Mouse (Mus musculus) 416B (cell line): ENCODE data around the gene Olfr173.

ENCODE experiments used
- DNase-seq: peaks from one replicate; pipeline ENCODE4 v3.0.0; 2011; ENCODE audit warnings: low read depth

The Olfr173 gene

DNA sequence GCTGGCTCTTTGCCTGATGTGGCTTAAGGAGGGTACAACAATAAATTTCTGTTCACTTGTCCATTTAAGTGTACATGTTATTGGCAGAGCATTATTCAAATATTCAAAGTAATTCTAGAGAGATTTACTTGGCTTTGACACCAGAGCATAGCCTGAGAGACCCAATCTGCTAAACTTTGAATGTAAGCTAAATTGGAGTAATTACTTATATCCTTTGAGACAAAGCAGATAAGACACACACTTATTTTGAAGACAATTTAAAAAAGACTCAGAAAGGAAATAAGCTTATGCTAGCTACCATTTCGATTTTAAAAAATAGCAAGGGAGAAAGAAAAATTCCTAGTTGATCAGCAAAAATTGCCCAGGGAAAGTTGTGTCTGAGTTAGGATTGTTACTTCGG is at the start of gene Olfr173:
Olfr173 (minus strand) TSS at position 101 of the 400 bp plus-strand sequence.
- no peak for DNase-seq

DNA sequence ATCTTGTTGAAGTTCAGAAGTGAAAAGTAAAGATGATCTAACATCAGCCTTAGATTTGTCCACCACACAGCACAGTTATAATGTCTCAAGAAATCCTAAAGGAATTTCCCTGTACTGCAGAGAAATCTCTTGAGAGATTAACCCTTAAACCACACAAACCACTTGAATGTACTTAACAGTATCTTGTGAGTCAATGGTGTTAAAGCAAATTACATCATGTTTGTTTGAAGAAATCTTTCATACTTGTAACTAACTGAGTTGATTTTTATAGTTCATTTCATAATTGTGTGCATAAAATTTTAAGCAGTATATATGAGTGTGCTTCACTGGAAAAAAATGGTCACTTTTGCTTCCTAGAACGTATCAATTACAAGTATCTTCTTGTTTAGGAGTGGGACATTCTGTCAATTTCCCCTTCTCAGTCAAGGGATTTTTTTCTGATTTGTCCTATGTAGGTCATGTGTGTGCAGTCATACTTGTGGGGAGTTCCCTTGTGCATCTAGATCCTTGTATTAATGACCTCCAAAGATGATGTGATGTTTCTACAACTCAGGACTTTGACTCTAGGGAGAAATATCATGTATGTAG is 26.8 kb upstream of the Olfr173 start, which contains the start of gene Olfr175-ps1:
Olfr175-ps1 (minus strand) TSS at position 51 of the 588 bp plus-strand sequence.
- no peak for DNase-seq

DNA sequence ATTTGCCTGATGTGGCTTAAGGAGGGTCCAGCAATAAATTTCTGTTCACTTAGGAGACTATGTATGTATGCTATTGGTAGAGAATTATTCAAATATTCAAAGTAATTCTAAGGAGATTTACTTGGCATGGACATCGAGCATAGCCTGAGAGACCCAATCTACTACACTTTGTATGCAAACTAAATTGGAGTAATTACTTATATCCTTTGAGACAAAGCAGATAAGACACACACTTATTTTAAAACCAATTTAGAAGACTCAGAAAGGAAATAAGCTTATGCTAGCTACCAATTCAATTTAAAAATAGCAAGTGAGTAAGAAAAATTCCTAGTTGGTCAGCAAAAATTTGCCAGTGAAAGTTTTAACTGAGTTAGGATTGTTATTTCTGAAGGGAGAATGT is 37.0 kb downstream of the Olfr173 start, which contains the start of gene Olfr172:
Olfr172 (minus strand) TSS at position 101 of the 400 bp plus-strand sequence.
- no peak for DNase-seq

DNA sequence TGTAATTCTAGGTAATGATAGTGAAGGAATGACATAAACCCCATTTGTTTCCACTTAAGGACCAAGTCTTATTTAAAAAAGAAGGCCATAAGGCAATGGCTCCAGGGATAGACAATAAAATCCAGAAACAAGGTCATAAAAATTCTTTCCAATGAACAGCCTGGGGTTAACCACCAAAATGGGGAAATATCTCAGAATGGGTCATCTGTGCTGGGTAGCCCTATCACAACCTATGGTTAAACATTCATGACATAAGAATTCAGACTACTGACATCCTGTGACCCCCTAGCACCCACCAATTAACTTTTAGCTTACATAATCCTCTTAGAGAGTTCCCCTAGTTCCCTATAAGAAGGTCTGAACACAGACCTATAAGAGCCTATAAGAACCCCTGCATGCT is 43.9 kb downstream of the Olfr173 start:
- peak; percentile 25 for DNase-seq

DNA sequence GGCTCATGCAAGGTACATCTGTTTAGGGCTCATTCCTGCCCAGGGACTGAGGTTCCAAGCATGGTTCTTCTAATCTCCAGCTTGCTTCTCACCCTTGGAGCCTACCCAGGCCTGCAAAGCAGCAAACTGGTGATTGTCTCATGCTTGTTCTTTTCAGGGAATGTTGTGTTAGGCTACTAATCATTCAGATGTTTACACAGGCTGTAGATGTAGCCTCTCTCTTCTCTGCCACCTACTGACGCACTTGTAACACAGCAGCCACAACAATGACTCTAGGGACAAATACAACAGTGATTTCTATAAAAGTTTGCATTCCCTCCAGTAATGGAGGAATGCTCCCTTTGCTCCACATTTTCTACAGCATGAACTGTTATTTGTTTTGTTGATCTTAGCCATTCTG is 48.8 kb downstream of the Olfr173 start:
- DNase-seq, result peak; percentile 51

DNA sequence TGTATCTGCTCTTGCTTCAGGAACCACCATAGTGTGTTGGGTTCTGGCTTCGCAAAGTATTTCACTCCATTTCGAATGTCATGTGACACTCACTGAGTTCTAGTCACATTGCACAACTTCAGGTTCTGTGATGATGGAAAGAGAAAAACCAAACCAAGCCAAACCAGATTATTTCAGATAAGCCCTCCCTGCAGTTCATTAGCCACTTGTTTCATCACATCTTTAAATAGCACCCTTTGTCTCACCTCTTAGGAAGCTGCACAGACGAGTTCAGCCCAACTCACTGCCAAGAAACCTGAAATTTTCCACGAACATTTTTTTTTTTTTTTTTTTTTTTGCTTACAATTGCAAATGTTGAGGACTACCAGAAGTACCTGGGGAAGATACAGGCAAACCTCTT is 53.4 kb downstream of the Olfr173 start:
- peak; percentile 43 for DNase-seq
